Mouse (Mus musculus): ENCODE data around the gene Tm4sf19. TPM values are rescaled to one million over a fixed set of nuclear protein-coding genes. Genes with fewer than 3 reads are reported as not detected.

The Tm4sf19 gene
- not detected for total RNA-seq (2021)
- long read RNA-seq = 0 reads

- DNase-seq (ENCODE audit: low spot score in 2 of 2) = no peak
Observed at GRCm38 (mm10) chr16:32400267-32400666, at the start of gene Tm4sf19. Gene Tm4sf19, plus strand, starts transcription at chr16:32400506.

- no peak for DNase-seq (ENCODE audit: low spot score in 2 of 2)
Observed at GRCm38 (mm10) chr16:32350776-32351175, 49.5 kb upstream of the Tm4sf19 start.

GRCm38 (mm10) chr16:32363530-32363929, 36.8 kb upstream of the Tm4sf19 start:
- no peak for DNase-seq (ENCODE audit: low spot score in 2 of 2)

GRCm38 (mm10) chr16:32371351-32371750, 29.0 kb upstream of the Tm4sf19 start:
- peak; percentile 25 to 41 for DNase-seq (ENCODE audit: low spot score in 2 of 2)

GRCm38 (mm10) chr16:32379575-32379974, 20.7 kb upstream of the Tm4sf19 start:
- no peak for DNase-seq (ENCODE audit: low spot score in 2 of 2)

GRCm38 (mm10) chr16:32382901-32383300, 17.4 kb upstream of the Tm4sf19 start:
- DNase-seq (ENCODE audit: low spot score in 2 of 2) = no peak

GRCm38 (mm10) chr16:32384885-32385284, 15.4 kb upstream of the Tm4sf19 start:
- no peak for DNase-seq (ENCODE audit: low spot score in 2 of 2)

GRCm38 (mm10) chr16:32386826-32387225, 13.5 kb upstream of the Tm4sf19 start:
- DNase-seq (ENCODE audit: low spot score in 2 of 2) = no peak

GRCm38 (mm10) chr16:32389049-32389448, 11.3 kb upstream of the Tm4sf19 start:
- no peak for DNase-seq (ENCODE audit: low spot score in 2 of 2)

- no peak for DNase-seq (ENCODE audit: low spot score in 2 of 2)
Observed at GRCm38 (mm10) chr16:32389841-32390240, 10.5 kb upstream of the Tm4sf19 start.

GRCm38 (mm10) chr16:32390882-32391281, 9.4 kb upstream of the Tm4sf19 start:
- DNase-seq (ENCODE audit: low spot score in 2 of 2) = no peak

- no peak for DNase-seq (ENCODE audit: low spot score in 2 of 2)
Observed at GRCm38 (mm10) chr16:32395679-32396540, 4.4 kb upstream of the Tm4sf19 start.

GRCm38 (mm10) chr16:32396541-32396835, 3.8 kb upstream of the Tm4sf19 start:
- DNase-seq (ENCODE audit: low spot score in 2 of 2) = no peak

- no peak for DNase-seq (ENCODE audit: low spot score in 2 of 2)
Observed at GRCm38 (mm10) chr16:32398206-32398605, 2.1 kb upstream of the Tm4sf19 start.

GRCm38 (mm10) chr16:32401335-32401965, 1.1 kb downstream of the Tm4sf19 start:
- DNase-seq (ENCODE audit: low spot score in 2 of 2) = no peak

GRCm38 (mm10) chr16:32402818-32403217, 2.5 kb downstream of the Tm4sf19 start:
- no peak for DNase-seq (ENCODE audit: low spot score in 2 of 2)

- DNase-seq (ENCODE audit: low spot score in 2 of 2) = no peak
Observed at GRCm38 (mm10) chr16:32405716-32406115, 5.4 kb downstream of the Tm4sf19 start.

GRCm38 (mm10) chr16:32406671-32407070, 6.4 kb downstream of the Tm4sf19 start:
- DNase-seq (ENCODE audit: low spot score in 2 of 2) = no peak

- DNase-seq (ENCODE audit: low spot score in 2 of 2) = no peak
Observed at GRCm38 (mm10) chr16:32407730-32408129, 7.4 kb downstream of the Tm4sf19 start.

GRCm38 (mm10) chr16:32417457-32417856, 17.2 kb downstream of the Tm4sf19 start:
- no peak for DNase-seq (ENCODE audit: low spot score in 2 of 2)

- peak; percentile 91 to 93 for DNase-seq (ENCODE audit: low spot score in 2 of 2)
Observed at GRCm38 (mm10) chr16:32419517-32420483, 19.5 kb downstream of the Tm4sf19 start, which contains the start of gene Tctex1d2. Gene Tctex1d2, plus strand, starts transcription at chr16:32419702.

Measured in layer of hippocampus, postnatal 10 days (tissue).